Mouse (Mus musculus): ENCODE measurements around the gene Scrn1.

DNA sequence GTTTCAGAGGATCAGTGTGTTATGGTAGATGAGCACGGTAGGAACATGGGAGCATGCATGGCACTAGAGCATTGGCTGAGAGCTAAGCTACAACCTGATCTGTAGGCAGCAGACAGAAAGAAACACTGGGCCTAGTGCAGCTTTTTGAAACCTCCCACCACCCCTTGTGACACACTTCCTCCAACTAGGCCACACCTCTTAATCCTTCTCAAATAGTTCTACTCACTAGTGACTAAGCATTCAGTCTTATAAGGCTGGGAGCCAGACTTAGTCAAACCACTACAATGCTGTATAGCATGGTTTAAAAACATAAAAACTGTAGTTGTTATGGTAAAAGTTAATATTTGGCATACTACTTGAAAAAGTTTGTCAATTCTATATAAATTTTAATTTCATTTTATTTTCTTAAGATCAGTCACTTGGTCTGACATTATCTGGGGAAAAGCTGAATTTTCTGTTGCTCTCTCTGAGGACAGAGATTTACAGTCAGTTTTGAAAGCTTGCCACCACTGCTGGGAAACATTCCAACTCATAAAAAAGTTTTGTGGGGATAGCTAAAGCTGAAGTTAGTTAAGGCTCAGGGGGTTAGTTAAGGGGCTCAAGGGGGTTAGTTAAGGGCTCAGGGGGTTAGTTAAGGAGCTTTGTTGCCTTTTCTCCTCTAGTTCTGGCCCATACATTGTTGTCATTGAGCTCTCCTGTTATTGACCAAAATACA lies 37.9 kb upstream of the Scrn1 start:
- TF ChIP-seq POLR2A (IDR thresholded peaks at IDR 0.05; ENCODE audit: control insufficient read depth, low read depth, low read length): no peak
- TF ChIP-seq CTCF (IDR thresholded peaks at IDR 0.05; ENCODE audit: control insufficient read depth, insufficient read depth, insufficient replicate concordance, low read depth, low read length): no peak

All from testis, adult 2 months (tissue).